Mouse (Mus musculus): ENCODE measurements at regions not wholly inside any gene's neighbourhood (a gene's known extent, or its start where the extent isn't known, plus 50 kb on each side); places are given as distances from the start of the nearest gene placed in this dataset.

- no peaks in the 10 kb centered on the region for H3K27me3 ChIP-seq
- ATAC-seq (ENCODE audit: low FRiP score): peak; percentile 92
- WGBS: 35% methylated on average over 14 of the region's 14 CpGs
Observed at GRCm38 (mm10) chr9:49989464-49990271, 190.9 kb upstream of the Ncam1 start.

GRCm38 (mm10) chr9:49988064-49988463, 189.3 kb upstream of the Ncam1 start:
- ATAC-seq (ENCODE audit: low FRiP score): no peak

More at GRCm38 (mm10) chr9:49989464-49990271, 190.9 kb upstream of the Ncam1 start:
- Histone ChIP-seq H3K27ac (peak overlapping the region; percentile 60), H3K4me1 (replicated peaks) (peaks cover 15% of the 10 kb centered on the region), H3K4me3 (no peak overlapping the region), H3K9ac (no peak overlapping the region), H3K9me3 (peaks cover 1% of the 10 kb centered on the region; the same call in 1 of the 2 replicates), H3K4me2 (peak overlapping the region; percentile 31; the same call in 1 of the 2 replicates), H3K36me3 (no peaks in the 10 kb centered on the region)

GRCm38 (mm10) chr9:49987481-49987880, 188.8 kb upstream of the Ncam1 start:
- Histone ChIP-seq H3K4me2 (no peak overlapping the region), H3K9me3 (0 out of 2 replicates have a peak, but pooled peaks cover 3% of the 10 kb centered on the region), H3K4me1 (replicated peaks) (peaks cover 15% of the 10 kb centered on the region), H3K4me3 (no peak overlapping the region), H3K36me3 (no peaks in the 10 kb centered on the region), H3K9ac (no peak overlapping the region), H3K27ac (0 out of 2 replicates have a peak overlapping the region, but pooled peaks have one; percentile 26), H3K27me3 (no peaks in the 10 kb centered on the region)
- ATAC-seq (ENCODE audit: low FRiP score): no peak

More at GRCm38 (mm10) chr9:49988064-49988463, 189.3 kb upstream of the Ncam1 start:
- Histone ChIP-seq H3K27ac (peak overlapping the region; percentile 40; the same call in 1 of the 2 replicates), H3K27me3 (no peaks in the 10 kb centered on the region), H3K4me2 (no peak overlapping the region), H3K4me3 (no peak overlapping the region), H3K4me1 (replicated peaks) (peaks cover 15% of the 10 kb centered on the region), H3K36me3 (no peaks in the 10 kb centered on the region), H3K9me3 (0 out of 2 replicates have a peak, but pooled peaks cover 3% of the 10 kb centered on the region), H3K9ac (no peak overlapping the region)
- WGBS: 45% methylated on average over 5 of the region's 5 CpGs

GRCm38 (mm10) chr9:49980344-49981207, 181.9 kb upstream of the Ncam1 start:
- H3K4me1 ChIP-seq (replicated peaks): peaks cover 31% of the 10 kb centered on the region
- no peak for ATAC-seq (ENCODE audit: low FRiP score)
- no peak overlapping the region for H3K9ac ChIP-seq
- no peak overlapping the region for H3K4me3 ChIP-seq
- no peak overlapping the region for H3K4me2 ChIP-seq
- H3K27ac ChIP-seq: no peak overlapping the region
- H3K27me3 ChIP-seq: no peaks in the 10 kb centered on the region
- H3K9me3 ChIP-seq: 0 out of 2 replicates have a peak, but pooled peaks cover 3% of the 10 kb centered on the region
- 54% methylated on average over 7 of the region's 7 CpGs for WGBS
- no peaks in the 10 kb centered on the region for H3K36me3 ChIP-seq

GRCm38 (mm10) chr9:49975938-49976671, 177.4 kb upstream of the Ncam1 start:
- peak overlapping the region; percentile 61 for H3K27ac ChIP-seq
- 45% methylated on average over 11 of the region's 11 CpGs for WGBS
- no peak overlapping the region for H3K4me2 ChIP-seq
- no peaks in the 10 kb centered on the region for H3K36me3 ChIP-seq
- no peaks in the 10 kb centered on the region for H3K27me3 ChIP-seq
- peaks cover 29% of the 10 kb centered on the region for H3K4me1 ChIP-seq (replicated peaks)
- H3K9me3 ChIP-seq: no peaks in the 10 kb centered on the region
- H3K4me3 ChIP-seq: no peak overlapping the region
- ATAC-seq (ENCODE audit: low FRiP score): peak; percentile 66
- no peak overlapping the region for H3K9ac ChIP-seq

GRCm38 (mm10) chr9:49973974-49974495, 175.3 kb upstream of the Ncam1 start:
- Histone ChIP-seq H3K27ac (no peak overlapping the region), H3K4me2 (no peak overlapping the region), H3K36me3 (no peaks in the 10 kb centered on the region), H3K27me3 (no peaks in the 10 kb centered on the region), H3K9ac (no peak overlapping the region), H3K9me3 (no peaks in the 10 kb centered on the region), H3K4me3 (no peak overlapping the region), H3K4me1 (replicated peaks) (peaks cover 14% of the 10 kb centered on the region)
- 90% methylated on average over 5 of the region's 5 CpGs for WGBS
- ATAC-seq (ENCODE audit: low FRiP score): no peak

- WGBS: 74% methylated on average over 6 of the region's 6 CpGs
- H3K4me2 ChIP-seq: no peak overlapping the region
- H3K27ac ChIP-seq: no peak overlapping the region
- ATAC-seq (ENCODE audit: low FRiP score): no peak
- no peaks in the 10 kb centered on the region for H3K36me3 ChIP-seq
- no peaks in the 10 kb centered on the region for H3K27me3 ChIP-seq
- no peak overlapping the region for H3K9ac ChIP-seq
- H3K9me3 ChIP-seq: no peaks in the 10 kb centered on the region
- no peaks in the 10 kb centered on the region for H3K4me1 ChIP-seq (replicated peaks)
- no peak overlapping the region for H3K4me3 ChIP-seq
Observed at GRCm38 (mm10) chr9:49969429-49969828, 170.7 kb upstream of the Ncam1 start.

GRCm38 (mm10) chr9:49964666-49965065, 165.9 kb upstream of the Ncam1 start:
- Histone ChIP-seq H3K27ac (no peak overlapping the region), H3K27me3 (no peaks in the 10 kb centered on the region), H3K4me1 (replicated peaks) (peaks cover 40% of the 10 kb centered on the region), H3K4me2 (no peak overlapping the region), H3K36me3 (no peaks in the 10 kb centered on the region), H3K9me3 (no peaks in the 10 kb centered on the region), H3K9ac (no peak overlapping the region), H3K4me3 (no peak overlapping the region)
- 86% methylated on average over 4 of the region's 4 CpGs for WGBS
- no peak for ATAC-seq (ENCODE audit: low FRiP score)

GRCm38 (mm10) chr9:49962561-49963071, 163.9 kb upstream of the Ncam1 start:
- no peak overlapping the region for H3K4me3 ChIP-seq
- H3K27me3 ChIP-seq: no peaks in the 10 kb centered on the region
- H3K4me1 ChIP-seq (replicated peaks): peaks cover 49% of the 10 kb centered on the region
- no peak overlapping the region for H3K4me2 ChIP-seq
- peak overlapping the region; percentile 52 for H3K27ac ChIP-seq
- no peaks in the 10 kb centered on the region for H3K36me3 ChIP-seq
- peak; percentile 59 for ATAC-seq (ENCODE audit: low FRiP score)
- WGBS: 20% methylated on average over 8 of the region's 8 CpGs
- no peak overlapping the region for H3K9ac ChIP-seq
- H3K9me3 ChIP-seq: no peaks in the 10 kb centered on the region

- H3K27me3 ChIP-seq: no peaks in the 10 kb centered on the region
- H3K4me2 ChIP-seq: no peak overlapping the region
- H3K4me3 ChIP-seq: no peak overlapping the region
- no peak; the same call in 1 of the 2 replicates for ATAC-seq (ENCODE audit: low FRiP score)
- H3K27ac ChIP-seq: peak overlapping the region; percentile 52
- peaks cover 49% of the 10 kb centered on the region for H3K4me1 ChIP-seq (replicated peaks)
- H3K9ac ChIP-seq: no peak overlapping the region
- no peaks in the 10 kb centered on the region for H3K36me3 ChIP-seq
- no peaks in the 10 kb centered on the region for H3K9me3 ChIP-seq
- WGBS: 9% methylated on average over 3 of the region's 3 CpGs
Observed at GRCm38 (mm10) chr9:49961965-49962364, 163.2 kb upstream of the Ncam1 start.

GRCm38 (mm10) chr9:49961329-49961728, 162.6 kb upstream of the Ncam1 start:
- ATAC-seq (ENCODE audit: low FRiP score): no peak
- Histone ChIP-seq H3K27me3 (no peaks in the 10 kb centered on the region), H3K27ac (peak overlapping the region; percentile 52), H3K4me2 (no peak overlapping the region), H3K4me3 (no peak overlapping the region), H3K9ac (no peak overlapping the region), H3K36me3 (no peaks in the 10 kb centered on the region), H3K4me1 (replicated peaks) (peaks cover 49% of the 10 kb centered on the region), H3K9me3 (no peaks in the 10 kb centered on the region)
- WGBS: 43% methylated on average over 5 of the region's 5 CpGs
